Mouse (Mus musculus): ENCODE data around the gene Olfr772.
"Not testable (repeated sequence)": the region's sequence is repeated elsewhere in the genome, so short reads cannot be mapped to it uniquely, and the experiment has no call there.

The Olfr772 gene

GRCm38 (mm10) chr10:129177821-129178220, at the start of gene Olfr772:
Gene Olfr772, minus strand, starts transcription at chr10:129177921.
- DNase-seq: not testable (repeated sequence)

GRCm38 (mm10) chr10:129187319-129187718, 9.6 kb upstream of the Olfr772 start, which contains the start of gene Olfr773:
Gene Olfr773, minus strand, starts transcription at chr10:129187419.
- DNase-seq: not testable (repeated sequence)

- DNase-seq: no peak
These were observed 13.1 kb downstream of the Olfr772 start, which contains the start of gene Olfr771 for GRCm38 (mm10) chr10:129164651-129165050. Gene Olfr771, minus strand, starts transcription at chr10:129164751.

GRCm38 (mm10) chr10:129138898-129139297, 38.8 kb downstream of the Olfr772 start, which contains the start of gene Olfr770:
Gene Olfr770, minus strand, starts transcription at chr10:129138998.
- no peak for DNase-seq
